Mouse (Mus musculus): ENCODE data around the gene AU022252.
A peak's percentile ranks its signal among the peaks of the same experiment; 100 is the strongest.

The AU022252 gene

GRCm38 (mm10) chr4:119188060-119188785, 44.3 kb downstream of the AU022252 start:
- no peak for DNase-seq

GRCm38 (mm10) chr4:119185771-119186170, 46.7 kb downstream of the AU022252 start:
- no peak for DNase-seq

GRCm38 (mm10) chr4:119183525-119183924, 49.0 kb downstream of the AU022252 start:
- no peak for DNase-seq

- DNase-seq, result no peak
Measured at GRCm38 (mm10) chr4:119181456-119181855, 51.1 kb downstream of the AU022252 start.

GRCm38 (mm10) chr4:119180133-119180707, 52.3 kb downstream of the AU022252 start:
- no peak for DNase-seq

- DNase-seq, result no peak
Measured at GRCm38 (mm10) chr4:119178331-119178730, 54.2 kb downstream of the AU022252 start.

GRCm38 (mm10) chr4:119177702-119178101, 54.8 kb downstream of the AU022252 start:
- DNase-seq, result no peak

- DNase-seq, result peak; percentile 94
Measured at GRCm38 (mm10) chr4:119173851-119174453, 58.6 kb downstream of the AU022252 start, which contains the start of gene Zfp691. Zfp691 (minus strand) TSS chr4:119174195.

- DNase-seq, result no peak
Measured at GRCm38 (mm10) chr4:119172919-119173650, 59.4 kb downstream of the AU022252 start.

GRCm38 (mm10) chr4:119167663-119168062, 64.8 kb downstream of the AU022252 start:
- peak; percentile 85 for DNase-seq

- DNase-seq, result no peak
Measured at GRCm38 (mm10) chr4:119167068-119167467, 65.4 kb downstream of the AU022252 start.

- DNase-seq, result no peak
Measured at GRCm38 (mm10) chr4:119165916-119166315, 66.6 kb downstream of the AU022252 start.

- no peak for DNase-seq
Measured at GRCm38 (mm10) chr4:119162990-119163389, 69.5 kb downstream of the AU022252 start.

GRCm38 (mm10) chr4:119161358-119161757, 71.2 kb downstream of the AU022252 start:
- no peak for DNase-seq

- no peak for DNase-seq
Measured at GRCm38 (mm10) chr4:119157891-119158290, 74.6 kb downstream of the AU022252 start.

- DNase-seq, result peak; percentile 74
Measured at GRCm38 (mm10) chr4:119157186-119157585, 75.3 kb downstream of the AU022252 start.
